Mouse (Mus musculus) hindbrain, embryonic 15.5 days (tissue): ENCODE data around the gene Uggt2. TPM values are rescaled to one million over a fixed set of nuclear protein-coding genes. Genes with fewer than 3 reads are reported as not detected.

Experiments
- ATAC-seq: fragments of 200-750 bp; cut with Nextera tagmentation; 2 replicates; pipeline ENCODE4 v1.8.0; 2017; ENCODE audit warnings: low read depth, moderate number of reproducible peaks, moderate TSS enrichment; ENCODE audit not compliant: low FRiP score
- H3K27ac ChIP-seq: fragments of 300-500 bp; sonication (generic); replicated peaks from 2 replicates; pipeline ENCODE4 v1.5.1; 2015; ENCODE audit warnings: mild to moderate bottlenecking, inconsistent platforms
- H3K27me3 ChIP-seq: fragments of 300-500 bp; sonication (generic); 2 replicates; pipeline ENCODE4 v1.6.1; 2015; ENCODE audit warnings: control low read depth, inconsistent platforms
- H3K36me3 ChIP-seq: fragments of 300-500 bp; sonication (generic); 2 replicates; pipeline ENCODE4 v1.6.1; 2015; ENCODE audit warnings: control low read depth, inconsistent platforms
- H3K4me1 ChIP-seq: fragments of 300-500 bp; sonication (generic); replicated peaks from 2 replicates; pipeline ENCODE4 v1.6.1; 2015; ENCODE audit warnings: control low read depth, inconsistent platforms
- H3K4me2 ChIP-seq: fragments of 300-500 bp; sonication (generic); 2 replicates; pipeline ENCODE4 v1.6.1; 2015; ENCODE audit warnings: moderate library complexity, mild to moderate bottlenecking, inconsistent platforms
- H3K4me3 ChIP-seq: fragments of 300-500 bp; sonication (generic); 2 replicates; pipeline ENCODE4 v1.5.1; 2015; ENCODE audit warnings: mild to moderate bottlenecking, inconsistent platforms
- H3K9ac ChIP-seq: fragments of 300-500 bp; sonication (generic); 2 replicates; pipeline ENCODE4 v1.6.1; 2015; ENCODE audit warnings: inconsistent platforms
- H3K9me3 ChIP-seq: fragments of 300-500 bp; sonication (generic); 2 replicates; pipeline ENCODE4 v1.6.1; 2016; ENCODE audit warnings: control low read depth, inconsistent platforms
- WGBS: fragments of 180-500 bp; shearing (Covaris S2); methylation state at CpG from one replicate; pipeline ENCODE4 v1.1.7; 2015; 5-methylcytosine and 5-hydroxymethylcytosine counted together
- polyA plus RNA-seq: library from polyadenylated mRNA; unstranded; fragments of >200 nt; fragmentation: Nextera tagmentation; extraction: Ambion mirVana; gene quantifications from 2 replicates; pipeline ENCODE4 v1.2.1, GENCODE M21; 2015

Uggt2 gene
- polyA plus RNA-seq, 1 experiment from 2014 or later: 20.4 TPM

GRCm38 (mm10) chr14:119108776-119109301 lies 9.6 kb upstream of the Uggt2 start:
- 71% methylated on average over 7 of the region's 7 CpGs for WGBS
- Histone ChIP-seq H3K4me1 (no peaks in the 10 kb centered on the region), H3K4me3 (no peak overlapping the region), H3K36me3 (no peaks in the 10 kb centered on the region), H3K9me3 (no peaks in the 10 kb centered on the region), H3K27ac (no peak overlapping the region), H3K9ac (no peak overlapping the region), H3K4me2 (no peak overlapping the region), H3K27me3 (no peaks in the 10 kb centered on the region)
- no peak for ATAC-seq

- whole genome bisulfite sequencing: 71% methylated on average over 8 of the region's 8 CpGs
- no peak overlapping the region for H3K27ac ChIP-seq
- no peaks in the 10 kb centered on the region for H3K4me1 ChIP-seq
- no peak overlapping the region for H3K4me2 ChIP-seq
- ATAC-seq: no peak
- no peak overlapping the region for H3K4me3 ChIP-seq
- H3K9ac ChIP-seq: no peak overlapping the region
- H3K9me3 ChIP-seq: no peaks in the 10 kb centered on the region
- no peaks in the 10 kb centered on the region for H3K36me3 ChIP-seq
- H3K27me3 ChIP-seq: no peaks in the 10 kb centered on the region
These were observed 8.4 kb upstream of the Uggt2 start for GRCm38 (mm10) chr14:119107591-119107990.

GRCm38 (mm10) chr14:119099570-119099891 lies 301 bp upstream of the Uggt2 start:
- WGBS: 1% methylated on average over 13 of the region's 13 CpGs
- Histone ChIP-seq H3K36me3 (no peaks in the 10 kb centered on the region), H3K27ac (peak overlapping the region; percentile 89), H3K27me3 (no peaks in the 10 kb centered on the region), H3K4me2 (peak overlapping the region; percentile 81), H3K4me3 (peak overlapping the region; percentile 76), H3K9me3 (no peaks in the 10 kb centered on the region), H3K9ac (peak overlapping the region; percentile 89), H3K4me1 (peaks cover 20% of the 10 kb centered on the region)
- peak; percentile 85 for ATAC-seq

GRCm38 (mm10) chr14:119061811-119062210 lies 37.4 kb downstream of the Uggt2 start:
- peaks cover 14% of the 10 kb centered on the region for H3K36me3 ChIP-seq
- ATAC-seq: no peak
- H3K4me2 ChIP-seq: no peak overlapping the region
- H3K4me1 ChIP-seq: no peaks in the 10 kb centered on the region
- WGBS: 83% methylated on average over 1 of the region's 1 CpGs
- no peak overlapping the region for H3K4me3 ChIP-seq
- no peak overlapping the region for H3K27ac ChIP-seq
- H3K27me3 ChIP-seq: no peaks in the 10 kb centered on the region
- H3K9me3 ChIP-seq: no peaks in the 10 kb centered on the region
- no peak overlapping the region for H3K9ac ChIP-seq

GRCm38 (mm10) chr14:119060682-119061081 lies 38.5 kb downstream of the Uggt2 start:
- no peaks in the 10 kb centered on the region for H3K9me3 ChIP-seq
- WGBS: 97% methylated on average over 2 of the region's 2 CpGs
- H3K27me3 ChIP-seq: no peaks in the 10 kb centered on the region
- H3K4me2 ChIP-seq: no peak overlapping the region
- no peak overlapping the region for H3K4me3 ChIP-seq
- ATAC-seq: no peak
- peaks cover 15% of the 10 kb centered on the region for H3K36me3 ChIP-seq
- H3K9ac ChIP-seq: no peak overlapping the region
- no peaks in the 10 kb centered on the region for H3K4me1 ChIP-seq
- H3K27ac ChIP-seq: no peak overlapping the region

- 92% methylated on average over 4 of the region's 4 CpGs for WGBS
- Histone ChIP-seq H3K4me1 (no peaks in the 10 kb centered on the region), H3K27ac (no peak overlapping the region), H3K4me2 (no peak overlapping the region), H3K27me3 (no peaks in the 10 kb centered on the region), H3K36me3 (peaks cover 30% of the 10 kb centered on the region), H3K9me3 (no peaks in the 10 kb centered on the region), H3K9ac (no peak overlapping the region), H3K4me3 (no peak overlapping the region)
- ATAC-seq: no peak
These were observed 42.2 kb downstream of the Uggt2 start for GRCm38 (mm10) chr14:119057014-119057413.

- H3K9ac ChIP-seq: no peak overlapping the region
- H3K4me3 ChIP-seq: no peak overlapping the region
- no peaks in the 10 kb centered on the region for H3K27me3 ChIP-seq
- H3K27ac ChIP-seq: no peak overlapping the region
- H3K36me3 ChIP-seq: peaks cover 41% of the 10 kb centered on the region
- no peak for ATAC-seq
- H3K4me2 ChIP-seq: no peak overlapping the region
- WGBS: 50% methylated on average over 1 of the region's 1 CpGs
- no peaks in the 10 kb centered on the region for H3K4me1 ChIP-seq
- H3K9me3 ChIP-seq: no peaks in the 10 kb centered on the region
These were observed 46.3 kb downstream of the Uggt2 start for GRCm38 (mm10) chr14:119052969-119053368.

- H3K27me3 ChIP-seq: no peaks in the 10 kb centered on the region
- no peak overlapping the region for H3K4me3 ChIP-seq
- H3K4me2 ChIP-seq: no peak overlapping the region
- no peaks in the 10 kb centered on the region for H3K9me3 ChIP-seq
- ATAC-seq: no peak
- H3K9ac ChIP-seq: no peak overlapping the region
- H3K27ac ChIP-seq: no peak overlapping the region
- 92% methylated on average over 3 of the region's 3 CpGs for WGBS
- H3K4me1 ChIP-seq: no peaks in the 10 kb centered on the region
- H3K36me3 ChIP-seq: peaks cover 38% of the 10 kb centered on the region
These were observed 46.9 kb downstream of the Uggt2 start for GRCm38 (mm10) chr14:119052361-119052760.

- H3K36me3 ChIP-seq: 0 out of 2 replicates have a peak, but pooled peaks cover 8% of the 10 kb centered on the region
- H3K9ac ChIP-seq: no peak overlapping the region
- no peak overlapping the region for H3K4me2 ChIP-seq
- H3K9me3 ChIP-seq: no peaks in the 10 kb centered on the region
- H3K4me1 ChIP-seq: no peaks in the 10 kb centered on the region
- H3K27ac ChIP-seq: no peak overlapping the region
- 87% methylated on average over 7 of the region's 7 CpGs for WGBS
- ATAC-seq: no peak
- no peak overlapping the region for H3K4me3 ChIP-seq
- no peaks in the 10 kb centered on the region for H3K27me3 ChIP-seq
These were observed 55.5 kb downstream of the Uggt2 start for GRCm38 (mm10) chr14:119043765-119044164.

GRCm38 (mm10) chr14:119040253-119040652 lies 59.0 kb downstream of the Uggt2 start:
- WGBS: 53% methylated on average over 1 of the region's 1 CpGs
- Histone ChIP-seq H3K27me3 (no peaks in the 10 kb centered on the region), H3K9me3 (no peaks in the 10 kb centered on the region), H3K9ac (no peak overlapping the region), H3K4me2 (no peak overlapping the region), H3K4me3 (no peak overlapping the region), H3K4me1 (no peaks in the 10 kb centered on the region), H3K36me3 (peaks cover 13% of the 10 kb centered on the region; the same call in 1 of the 2 replicates), H3K27ac (no peak overlapping the region)
- no peak for ATAC-seq

GRCm38 (mm10) chr14:119037755-119038154 lies 61.5 kb downstream of the Uggt2 start:
- peaks cover 28% of the 10 kb centered on the region for H3K36me3 ChIP-seq
- no peaks in the 10 kb centered on the region for H3K9me3 ChIP-seq
- H3K27ac ChIP-seq: no peak overlapping the region
- 21% methylated on average over 3 of the region's 3 CpGs for WGBS
- H3K27me3 ChIP-seq: no peaks in the 10 kb centered on the region
- no peak overlapping the region for H3K9ac ChIP-seq
- no peak for ATAC-seq
- H3K4me3 ChIP-seq: no peak overlapping the region
- no peak overlapping the region for H3K4me2 ChIP-seq
- H3K4me1 ChIP-seq: no peaks in the 10 kb centered on the region

GRCm38 (mm10) chr14:119037076-119037683 lies 62.0 kb downstream of the Uggt2 start:
- H3K9me3 ChIP-seq: no peaks in the 10 kb centered on the region
- ATAC-seq: no peak
- H3K36me3 ChIP-seq: peaks cover 25% of the 10 kb centered on the region
- H3K4me1 ChIP-seq: no peaks in the 10 kb centered on the region
- no peak overlapping the region for H3K9ac ChIP-seq
- 71% methylated on average over 12 of the region's 12 CpGs for WGBS
- H3K27me3 ChIP-seq: no peaks in the 10 kb centered on the region
- H3K27ac ChIP-seq: no peak overlapping the region
- H3K4me2 ChIP-seq: no peak overlapping the region
- H3K4me3 ChIP-seq: no peak overlapping the region
